Mouse (Mus musculus): ENCODE measurements around the gene Spop. TPM values are rescaled to one million over a fixed set of nuclear protein-coding genes. Genes with fewer than 3 reads are reported as not detected.

Spop gene
- polyA plus RNA-seq, 1 experiment from 2014 or later = 77.8 TPM

- Histone ChIP-seq H3K36me3 (ENCODE audit: insufficient read depth, low read length) (peaks cover 39% of the 10 kb centered on the region), H3K4me3 (replicated peaks; ENCODE audit: low read depth, low read length) (no peak overlapping the region), H3K27ac (no peak overlapping the region), H3K9ac (ENCODE audit: low read depth, low read length) (no peak overlapping the region), H3K4me1 (replicated peaks; ENCODE audit: insufficient read depth, low read length) (no peaks in the 10 kb centered on the region), H3K27me3 (ENCODE audit: insufficient read depth, low read length) (no peaks in the 10 kb centered on the region), H3K9me3 (replicated peaks; ENCODE audit: low read length) (no peaks in the 10 kb centered on the region), H3K4me2 (ENCODE audit: low read length) (no peak overlapping the region)
- ATAC-seq (replicated peaks; ENCODE audit: low FRiP score, low read depth) = no peak
- 89% methylated on average over 7 of the region's 7 CpGs for WGBS
- DNase-seq (ENCODE audit: low spot score) = no peak
- TF ChIP-seq CTCF (IDR thresholded peaks at IDR 0.05; ENCODE audit: low read depth) = no peak
Observed at GRCm38 (mm10) chr11:95387354-95387753, 26.5 kb upstream of the Spop start.

- peaks cover 39% of the 10 kb centered on the region for H3K36me3 ChIP-seq (ENCODE audit: insufficient read depth, low read length)
- H3K27ac ChIP-seq = no peak overlapping the region
- H3K9me3 ChIP-seq (replicated peaks; ENCODE audit: low read length) = no peaks in the 10 kb centered on the region
- no peaks in the 10 kb centered on the region for H3K27me3 ChIP-seq (ENCODE audit: insufficient read depth, low read length)
- no peak overlapping the region for H3K4me3 ChIP-seq (replicated peaks; ENCODE audit: low read depth, low read length)
- H3K4me1 ChIP-seq (replicated peaks; ENCODE audit: insufficient read depth, low read length) = no peaks in the 10 kb centered on the region
- H3K4me2 ChIP-seq (ENCODE audit: low read length) = no peak overlapping the region
- WGBS = 60% methylated on average over 3 of the region's 3 CpGs
- peak; percentile 59 for DNase-seq (ENCODE audit: low spot score)
- peak; percentile 41 for ATAC-seq (replicated peaks; ENCODE audit: low FRiP score, low read depth)
- peak; percentile 60 for TF ChIP-seq CTCF (IDR thresholded peaks at IDR 0.05; ENCODE audit: low read depth)
- no peak overlapping the region for H3K9ac ChIP-seq (ENCODE audit: low read depth, low read length)
Observed at GRCm38 (mm10) chr11:95389006-95389405, 24.9 kb upstream of the Spop start.

- no peak overlapping the region for H3K4me2 ChIP-seq (ENCODE audit: low read length)
- no peak overlapping the region for H3K9ac ChIP-seq (ENCODE audit: low read depth, low read length)
- H3K9me3 ChIP-seq (replicated peaks; ENCODE audit: low read length) = no peaks in the 10 kb centered on the region
- no peaks in the 10 kb centered on the region for H3K27me3 ChIP-seq (ENCODE audit: insufficient read depth, low read length)
- no peak for TF ChIP-seq CTCF (IDR thresholded peaks at IDR 0.05; ENCODE audit: low read depth)
- H3K4me3 ChIP-seq (replicated peaks; ENCODE audit: low read depth, low read length) = no peak overlapping the region
- DNase-seq (ENCODE audit: low spot score) (no peak), ATAC-seq (replicated peaks; ENCODE audit: low FRiP score, low read depth) (no peak)
- peaks cover 39% of the 10 kb centered on the region for H3K36me3 ChIP-seq (ENCODE audit: insufficient read depth, low read length)
- H3K4me1 ChIP-seq (replicated peaks; ENCODE audit: insufficient read depth, low read length) = no peaks in the 10 kb centered on the region
- WGBS = 94% methylated on average over 6 of the region's 6 CpGs
- no peak overlapping the region for H3K27ac ChIP-seq
Observed at GRCm38 (mm10) chr11:95390420-95390819, 23.5 kb upstream of the Spop start.

GRCm38 (mm10) chr11:95391201-95391600 is 22.7 kb upstream of the Spop start:
- ATAC-seq (replicated peaks; ENCODE audit: low FRiP score, low read depth) = no peak
- WGBS = 74% methylated on average over 4 of the region's 4 CpGs
- TF ChIP-seq CTCF (IDR thresholded peaks at IDR 0.05; ENCODE audit: low read depth) = no peak

GRCm38 (mm10) chr11:95391743-95392142 is 22.1 kb upstream of the Spop start:
- Histone ChIP-seq H3K9me3 (replicated peaks; ENCODE audit: low read length) (no peaks in the 10 kb centered on the region), H3K36me3 (ENCODE audit: insufficient read depth, low read length) (peaks cover 35% of the 10 kb centered on the region), H3K27ac (no peak overlapping the region), H3K4me3 (replicated peaks; ENCODE audit: low read depth, low read length) (no peak overlapping the region), H3K27me3 (ENCODE audit: insufficient read depth, low read length) (no peaks in the 10 kb centered on the region), H3K4me2 (ENCODE audit: low read length) (no peak overlapping the region), H3K4me1 (replicated peaks; ENCODE audit: insufficient read depth, low read length) (no peaks in the 10 kb centered on the region), H3K9ac (ENCODE audit: low read depth, low read length) (no peak overlapping the region)
- 80% methylated on average over 5 of the region's 5 CpGs for WGBS
- ATAC-seq (replicated peaks; ENCODE audit: low FRiP score, low read depth) = no peak
- DNase-seq (ENCODE audit: low spot score) = no peak
- no peak for TF ChIP-seq CTCF (IDR thresholded peaks at IDR 0.05; ENCODE audit: low read depth)

More at GRCm38 (mm10) chr11:95391201-95391600, 22.7 kb upstream of the Spop start:
- H3K9me3 ChIP-seq (replicated peaks; ENCODE audit: low read length) = no peaks in the 10 kb centered on the region
- H3K4me1 ChIP-seq (replicated peaks; ENCODE audit: insufficient read depth, low read length) = no peaks in the 10 kb centered on the region
- H3K36me3 ChIP-seq (ENCODE audit: insufficient read depth, low read length) = peaks cover 39% of the 10 kb centered on the region
- H3K9ac ChIP-seq (ENCODE audit: low read depth, low read length) = no peak overlapping the region
- H3K27ac ChIP-seq = no peak overlapping the region
- no peaks in the 10 kb centered on the region for H3K27me3 ChIP-seq (ENCODE audit: insufficient read depth, low read length)
- H3K4me2 ChIP-seq (ENCODE audit: low read length) = no peak overlapping the region
- DNase-seq (ENCODE audit: low spot score) = no peak
- no peak overlapping the region for H3K4me3 ChIP-seq (replicated peaks; ENCODE audit: low read depth, low read length)

GRCm38 (mm10) chr11:95392223-95392667 is 21.6 kb upstream of the Spop start:
- H3K9me3 ChIP-seq (replicated peaks; ENCODE audit: low read length) = no peaks in the 10 kb centered on the region
- no peak overlapping the region for H3K27ac ChIP-seq
- 69% methylated on average over 7 of the region's 7 CpGs for WGBS
- no peak for TF ChIP-seq CTCF (IDR thresholded peaks at IDR 0.05; ENCODE audit: low read depth)
- H3K4me2 ChIP-seq (ENCODE audit: low read length) = no peak overlapping the region
- no peaks in the 10 kb centered on the region for H3K4me1 ChIP-seq (replicated peaks; ENCODE audit: insufficient read depth, low read length)
- H3K27me3 ChIP-seq (ENCODE audit: insufficient read depth, low read length) = no peaks in the 10 kb centered on the region
- peaks cover 35% of the 10 kb centered on the region for H3K36me3 ChIP-seq (ENCODE audit: insufficient read depth, low read length)
- no peak overlapping the region for H3K4me3 ChIP-seq (replicated peaks; ENCODE audit: low read depth, low read length)
- no peak overlapping the region for H3K9ac ChIP-seq (ENCODE audit: low read depth, low read length)
- ATAC-seq (replicated peaks; ENCODE audit: low FRiP score, low read depth) (no peak), DNase-seq (ENCODE audit: low spot score) (no peak)
